Mouse (Mus musculus) forebrain, embryonic 14.5 days (tissue): ENCODE data around the gene Vmn1r230. TPM values are rescaled to one million over a fixed set of nuclear protein-coding genes. Genes with fewer than 3 reads are reported as not detected.

ENCODE experiments used
- ATAC-seq: fragments of 200-750 bp; cut with Nextera tagmentation; 2 replicates; pipeline ENCODE4 v1.8.0; 2017; ENCODE audit warnings: mild to moderate bottlenecking, moderate library complexity
- DNase-seq: peaks from one replicate; pipeline ENCODE4 v3.0.0-alpha.2; 2015; ENCODE audit warnings: low spot score
- H3K27ac ChIP-seq: fragments of 300-500 bp; sonication (generic); 2 replicates; pipeline ENCODE4 v1.5.1; 2014; ENCODE audit warnings: low read depth, mild to moderate bottlenecking, control low read depth, low read length, moderate library complexity
- H3K27me3 ChIP-seq: fragments of 300-500 bp; sonication (generic); replicated peaks from 2 replicates; pipeline ENCODE4 v1.6.1; 2014; ENCODE audit warnings: low read length, control low read depth, mixed read lengths; ENCODE audit not compliant: control insufficient read depth, insufficient read depth
- H3K36me3 ChIP-seq: fragments of 300-500 bp; sonication (generic); 2 replicates; pipeline ENCODE4 v1.6.1; 2014; ENCODE audit warnings: low read length, control low read depth; ENCODE audit not compliant: control insufficient read depth, insufficient read depth
- H3K4me1 ChIP-seq: fragments of 300-500 bp; sonication (generic); 2 replicates; pipeline ENCODE4 v1.6.1; 2014; ENCODE audit warnings: antibody characterized with exemption, low read length, control low read depth; ENCODE audit not compliant: control insufficient read depth, insufficient read depth
- H3K4me2 ChIP-seq: fragments of 300-500 bp; sonication (generic); 2 replicates; pipeline ENCODE4 v1.6.1; 2014; ENCODE audit warnings: mild to moderate bottlenecking, control low read depth, low read length
- H3K4me3 ChIP-seq: fragments of 300-500 bp; sonication (generic); 2 replicates; pipeline ENCODE4 v1.5.1; 2014; ENCODE audit warnings: low read depth, low read length, control low read depth
- H3K9ac ChIP-seq: fragments of 300-500 bp; sonication (generic); 2 replicates; pipeline ENCODE4 v1.6.1; 2014; ENCODE audit warnings: mild to moderate bottlenecking, low read length, control low read depth, moderate library complexity
- H3K9me3 ChIP-seq: fragments of 300-500 bp; sonication (generic); replicated peaks from 2 replicates; pipeline ENCODE4 v1.6.1; 2016; ENCODE audit warnings: low read length, control low read depth, mixed read lengths; ENCODE audit not compliant: control insufficient read depth
- WGBS: fragments of 180-500 bp; shearing (Covaris S2); extraction: QIAGEN DNeasy Blood & Tissue Kit; methylation state at CpG from one replicate; pipeline ENCODE4 v1.1.7; 2014; 5-methylcytosine and 5-hydroxymethylcytosine counted together
- polyA plus RNA-seq: library from polyadenylated mRNA; unstranded; fragments of >200 nt; fragmentation: Nextera tagmentation; extraction: Ambion mirVana; gene quantifications from 2 replicates; pipeline ENCODE4 v1.2.1, GENCODE M21; 2014

Gene Vmn1r230
- polyA plus RNA-seq, result not detected in 2 replicates

- 0 out of 2 replicates have a peak, but pooled peaks cover 3% of the 10 kb centered on the region for H3K9me3 ChIP-seq
- H3K27me3 ChIP-seq, result no peaks in the 10 kb centered on the region
- H3K36me3 ChIP-seq, result no peaks in the 10 kb centered on the region
- no peak within 1 kb of the TSS for H3K27ac ChIP-seq
- no peak within 1 kb of the TSS for H3K9ac ChIP-seq
- ATAC-seq, result no peak
- DNase-seq, result no peak
- H3K4me1 ChIP-seq, result no peaks in the 10 kb centered on the region
- H3K4me3 ChIP-seq, result no peak within 1 kb of the TSS
- WGBS, result 6% methylated on average over 1 of the region's 1 CpGs
- H3K4me2 ChIP-seq, result no peak within 1 kb of the TSS
Observed at GRCm38 (mm10) chr17:20840144-20840543, at the start of gene Vmn1r230. Vmn1r230 (plus strand) TSS chr17:20840444.

- Histone ChIP-seq H3K36me3 (no peaks in the 10 kb centered on the region), H3K9me3 (peaks cover 2% of the 10 kb centered on the region; the same call in 1 of the 2 replicates), H3K4me2 (no peak within 1 kb of the TSS), H3K9ac (no peak within 1 kb of the TSS), H3K4me1 (no peaks in the 10 kb centered on the region), H3K4me3 (no peak within 1 kb of the TSS), H3K27me3 (no peaks in the 10 kb centered on the region), H3K27ac (no peak within 1 kb of the TSS)
- no peak for ATAC-seq
- WGBS, result 54% methylated on average over 1 of the region's 1 CpGs
- no peak for DNase-seq
Observed at GRCm38 (mm10) chr17:20811255-20811654, 29.0 kb upstream of the Vmn1r230 start, which contains the start of gene Vmn1r229. Vmn1r229 (plus strand) TSS chr17:20811555.

Other genes with a start within 250 kb of the Vmn1r230 start
- gene Vmn2r110, start 244.0 kb upstream of the Vmn1r230 start, polyA plus RNA-seq, result 0.04 TPM in 1 of 2 replicates, not detected in the other
- gene Fpr-rs3, start 215.6 kb upstream of the Vmn1r230 start, polyA plus RNA-seq, result not detected in 2 replicates
- gene Vmn1r226, start 157.6 kb upstream of the Vmn1r230 start, polyA plus RNA-seq, result not detected in 2 replicates
- gene Vmn1r227, start 110.6 kb upstream of the Vmn1r230 start, polyA plus RNA-seq, result not detected in 2 replicates
- gene Vmn1r228, start 54.3 kb upstream of the Vmn1r230 start, polyA plus RNA-seq, result not detected in 2 replicates
- gene Vmn1r229, start 28.9 kb upstream of the Vmn1r230 start, polyA plus RNA-seq, result not detected in 2 replicates
- gene Vmn1r231, start 64.6 kb downstream of the Vmn1r230 start, polyA plus RNA-seq, result not detected in 2 replicates
- gene Vmn1r232, start 79.3 kb downstream of the Vmn1r230 start, polyA plus RNA-seq, result not detected in 2 replicates
- gene Ppp2r1a, start 104.9 kb downstream of the Vmn1r230 start, polyA plus RNA-seq, result 695 and 703 TPM in 2 replicates
- gene Vmn1r233, start 156.0 kb downstream of the Vmn1r230 start, polyA plus RNA-seq, result not detected in 2 replicates
- gene Zfp160, start 168.5 kb downstream of the Vmn1r230 start, polyA plus RNA-seq, result 17.6 and 23.2 TPM in 2 replicates